Mouse (Mus musculus) heart, adult 2 months (tissue): ENCODE measurements around the gene Sh3rf1.

ENCODE experiments used
- CTCF ChIP-seq: fragments of 200-600 bp; IDR thresholded peaks from 2 replicates; pipeline ENCODE4 v1.8.1; 2022; ENCODE audit warnings: antibody characterized with exemption, mild to moderate bottlenecking, moderate library complexity
- POLR2A ChIP-seq: fragments of 200-500 bp; IDR thresholded peaks from 2 replicates; pipeline ENCODE4 v1.6.1; 2011; ENCODE audit warnings: mild to moderate bottlenecking, low read depth, low read length, control low read depth; ENCODE audit not compliant: insufficient read depth

DNA sequence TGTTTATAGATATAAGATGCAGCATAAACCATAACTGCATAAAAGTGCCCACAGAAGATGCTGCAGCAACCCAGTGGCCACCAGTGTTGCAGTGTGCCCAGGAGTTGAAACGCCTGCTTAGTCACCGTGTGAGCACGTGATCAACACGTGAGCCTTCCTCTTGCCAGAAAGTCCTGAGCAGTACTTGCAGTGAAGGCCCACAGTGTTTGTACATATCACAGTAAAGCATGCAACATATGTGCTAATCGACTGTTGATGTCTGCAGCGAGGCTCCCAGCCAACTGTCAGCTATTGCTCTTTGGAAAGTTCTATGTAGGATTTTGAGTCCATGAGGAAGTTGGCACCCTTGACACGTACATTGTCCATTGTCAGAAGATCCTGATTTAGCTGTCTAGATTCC is 174.1 kb downstream of the Sh3rf1 start:
- TF ChIP-seq POLR2A (no peak), CTCF (no peak)
